Mouse (Mus musculus) neural tube, embryonic 10.5 days (tissue): ENCODE results near the gene Ikzf2.
A peak's percentile ranks its signal among the peaks of the same experiment; 100 is the strongest.

Experiments
- DNase-seq: peaks from one replicate; pipeline ENCODE4 v3.0.0-alpha.2; 2017; ENCODE audit warnings: low spot score; ENCODE audit errors: extremely low spot score

Gene Ikzf2

DNA sequence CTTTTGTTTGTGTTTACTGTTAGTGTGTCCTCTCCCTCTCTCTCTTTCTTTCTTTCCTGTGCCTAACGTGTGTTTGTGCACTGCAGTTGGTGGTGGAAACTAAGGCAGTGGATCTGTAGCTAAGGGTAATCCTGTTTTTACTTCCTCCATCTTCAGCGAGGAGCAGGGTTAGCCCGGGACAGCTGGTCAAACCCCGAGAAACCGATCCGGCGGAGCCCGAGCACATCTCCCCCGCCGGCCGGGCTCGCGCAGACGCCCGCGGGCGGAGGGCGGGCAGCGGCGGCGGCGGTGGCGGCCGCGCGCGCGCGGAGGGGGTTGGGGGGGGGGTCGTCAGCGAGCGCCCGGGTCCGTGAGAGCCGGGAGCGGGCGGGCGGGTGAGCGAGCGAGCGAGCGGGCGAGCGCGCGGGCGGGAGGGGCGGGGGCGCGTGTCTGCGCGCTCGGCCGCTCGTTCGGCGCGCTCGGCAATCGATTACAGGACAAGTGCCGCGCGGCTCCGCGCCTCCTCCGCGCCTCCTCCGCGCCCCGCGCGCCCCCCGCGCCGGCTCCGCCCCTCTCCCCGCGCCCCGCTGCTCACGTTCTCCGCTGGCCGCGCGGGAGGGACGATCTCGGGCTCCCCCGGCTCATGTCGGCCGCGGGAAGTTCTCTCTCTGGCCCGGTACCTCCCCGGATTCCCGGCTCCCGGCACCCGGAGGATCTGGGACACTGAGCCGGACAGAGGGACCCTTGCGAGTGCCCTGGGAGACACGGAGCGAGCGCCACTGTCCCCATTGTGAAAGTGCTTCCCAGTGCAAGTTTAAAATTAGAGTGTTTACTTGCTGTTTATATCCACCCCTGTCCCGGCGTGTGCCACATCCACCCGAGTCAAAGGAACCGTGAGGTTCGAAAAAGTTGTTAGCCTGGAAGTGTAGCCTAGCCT lies at the start of gene Ikzf2:
TSS of gene Ikzf2 (minus strand) at position 170 of the 916 bp plus-strand sequence.
- DNase-seq, result peak; percentile 86

DNA sequence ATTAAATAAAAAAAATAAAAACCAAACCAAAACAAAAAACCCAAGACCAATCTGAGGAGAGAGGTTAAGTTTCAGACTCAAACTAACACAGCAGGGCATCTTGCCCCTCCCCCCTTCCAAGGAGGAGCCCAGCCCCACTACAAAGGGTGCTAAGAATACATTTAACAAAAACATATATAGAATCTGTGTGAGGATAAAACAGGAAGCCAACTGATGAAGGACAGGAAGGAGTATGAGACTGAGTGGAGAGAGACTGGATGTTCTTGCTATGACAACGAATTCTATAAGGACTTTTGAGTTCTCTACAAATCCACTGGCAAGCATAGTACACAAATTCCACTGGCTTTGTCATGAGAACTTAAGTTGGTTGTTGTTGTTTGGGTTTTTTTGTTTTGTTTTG lies 42.7 kb upstream of the Ikzf2 start:
- DNase-seq, result no peak

DNA sequence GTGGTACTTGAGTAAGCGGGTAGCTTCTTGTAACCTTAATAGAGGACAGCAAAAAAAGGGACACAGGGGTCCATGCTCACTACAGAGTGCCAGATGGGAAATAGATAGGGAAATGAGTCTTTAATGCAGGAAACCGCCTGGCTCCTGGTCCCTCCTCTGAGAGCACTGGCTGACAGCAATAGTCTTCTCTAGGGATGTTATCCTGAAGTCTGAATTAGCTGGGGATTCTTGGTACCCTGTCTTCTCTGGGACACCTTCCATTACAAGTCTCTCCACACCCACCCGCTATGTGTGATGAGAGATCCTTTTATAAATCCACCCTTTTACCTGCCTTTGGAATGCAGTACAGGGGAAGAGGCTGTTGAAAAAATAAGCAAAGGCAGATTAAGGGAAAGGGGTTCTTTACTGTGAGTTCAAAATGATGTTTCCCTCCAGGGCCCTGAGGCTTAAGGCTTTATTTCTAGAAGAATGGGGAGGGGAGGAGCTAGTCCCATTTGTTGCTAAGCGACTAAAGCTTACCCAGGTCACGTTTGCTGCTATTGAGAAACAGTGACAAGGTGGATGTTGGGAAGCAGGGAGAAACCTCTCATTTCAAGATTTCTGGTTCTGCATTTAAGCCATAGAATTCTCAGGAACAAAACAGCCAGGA lies 42.1 kb upstream of the Ikzf2 start:
- DNase-seq, result no peak

DNA sequence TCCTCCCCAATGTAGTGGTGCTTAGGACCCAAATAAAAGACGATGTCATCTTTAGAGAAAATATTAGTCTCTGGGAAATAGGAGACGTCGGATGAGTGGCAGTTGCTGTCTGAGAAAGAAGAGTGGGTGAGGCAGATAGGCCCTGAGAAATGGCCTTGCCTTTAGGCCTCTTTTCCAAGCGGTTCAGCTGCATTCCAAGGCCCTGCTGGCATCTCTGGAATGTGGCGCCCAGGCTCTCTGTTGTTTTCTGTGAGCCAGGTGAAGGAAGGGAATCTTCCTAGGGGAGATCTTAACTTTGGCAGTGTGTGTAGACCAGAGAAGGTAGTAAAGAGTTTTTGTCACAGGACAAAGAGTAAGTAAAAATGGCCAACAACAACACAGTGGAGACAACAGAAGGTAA lies 40.9 kb upstream of the Ikzf2 start:
- DNase-seq, result no peak

DNA sequence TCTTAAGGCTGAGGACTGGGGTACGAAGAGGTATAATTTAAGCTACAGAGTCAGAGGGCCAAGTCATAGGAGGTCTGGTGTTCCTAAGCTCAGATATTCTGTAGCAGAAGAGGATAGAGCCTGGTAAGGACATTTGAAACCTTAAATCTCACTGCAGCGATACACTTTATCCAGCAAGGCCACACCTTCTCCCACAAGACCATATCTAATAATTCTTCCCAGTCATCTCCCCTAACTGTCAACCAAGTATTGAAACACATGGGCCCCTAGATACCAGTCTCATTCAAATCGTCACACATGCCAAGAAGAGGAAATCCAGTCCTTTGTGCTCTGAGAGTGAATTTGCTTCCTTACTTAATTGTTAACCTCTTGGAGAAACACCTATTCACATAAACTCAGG lies 30.1 kb upstream of the Ikzf2 start:
- DNase-seq, result no peak

DNA sequence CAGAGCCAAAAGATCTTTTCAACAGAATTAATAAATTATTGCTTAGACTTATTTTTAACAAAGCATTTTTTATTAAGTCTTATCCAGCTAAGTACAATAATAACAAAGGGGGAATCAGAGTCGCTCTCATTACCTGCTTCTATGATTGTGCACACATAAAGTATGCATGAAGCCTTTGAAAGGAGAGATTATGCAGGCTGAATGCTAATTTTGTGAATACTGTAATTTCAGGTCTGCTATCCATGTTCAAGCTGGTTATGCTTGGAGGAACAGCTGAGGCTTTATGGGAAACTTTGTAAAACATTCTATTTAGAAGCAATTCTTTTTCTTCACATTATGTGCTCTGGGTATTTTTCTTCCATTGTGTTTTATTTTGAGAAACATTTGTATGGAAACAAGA lies 21.5 kb upstream of the Ikzf2 start:
- no peak for DNase-seq

DNA sequence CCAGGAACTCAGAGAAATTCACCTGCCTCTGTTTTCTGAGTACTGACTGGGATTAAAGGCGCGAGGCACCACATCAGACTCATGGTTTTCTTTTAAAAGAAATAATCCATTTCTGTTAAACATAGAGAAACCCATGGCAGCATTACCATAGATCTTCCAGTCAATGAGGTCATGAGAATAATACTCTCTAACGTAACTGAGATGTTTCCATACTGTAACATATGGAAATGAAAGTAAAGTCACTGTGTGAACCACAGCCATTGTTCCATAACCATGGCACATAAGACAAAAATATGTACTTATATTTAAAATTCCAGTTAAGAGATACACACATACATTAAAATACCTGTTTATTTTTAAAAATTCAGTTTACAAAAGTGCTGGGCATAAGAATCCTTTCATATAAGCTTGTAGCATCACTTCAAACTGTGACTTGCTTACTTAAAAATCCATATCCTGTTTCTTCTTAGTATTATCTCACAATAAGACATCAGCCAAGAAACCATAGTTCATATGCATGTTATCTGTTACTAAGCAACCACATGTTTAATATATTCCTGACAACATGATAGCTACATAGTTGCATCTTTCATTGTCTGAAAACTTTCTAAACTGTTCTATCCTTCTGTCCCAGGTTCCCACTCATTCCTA lies 16.6 kb upstream of the Ikzf2 start:
- DNase-seq, result no peak

DNA sequence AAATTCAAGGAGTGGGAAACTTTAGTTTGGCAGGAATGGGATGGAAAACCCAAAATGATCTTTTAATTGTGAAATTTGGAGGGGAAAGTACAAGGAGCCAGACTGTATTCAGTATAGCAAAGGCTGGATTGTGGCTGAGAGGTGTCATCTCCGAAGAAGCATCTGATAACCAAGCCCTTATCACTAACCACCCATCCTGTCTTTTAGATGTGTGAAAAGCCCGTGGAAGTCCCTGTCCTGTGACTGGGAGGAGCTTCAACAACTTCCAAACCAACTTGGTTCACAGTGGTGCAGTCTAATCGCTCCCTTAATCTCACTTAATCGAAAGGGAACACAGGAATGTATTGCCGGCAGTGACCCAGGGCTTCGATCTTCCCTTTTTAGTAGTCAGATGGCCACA lies 4.9 kb upstream of the Ikzf2 start:
- no peak for DNase-seq

DNA sequence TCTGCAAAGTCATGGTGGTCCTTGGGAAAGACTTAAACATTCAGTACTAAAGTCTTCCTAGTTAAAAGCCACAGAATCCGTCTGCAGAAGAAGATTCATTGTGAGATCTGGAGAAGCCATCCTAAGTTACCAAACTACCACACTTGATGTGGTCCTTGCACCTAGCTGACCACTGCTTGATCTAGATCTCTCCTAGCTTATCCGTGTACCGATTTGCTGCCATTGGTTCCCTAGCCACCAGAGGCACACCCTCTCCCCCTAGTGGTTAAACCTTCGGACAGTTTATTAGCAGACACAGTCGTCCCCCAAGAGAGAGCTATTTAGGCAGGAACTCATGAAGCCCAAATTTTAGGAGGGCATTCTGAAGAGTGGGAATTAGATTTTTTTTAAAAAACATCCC lies 1.9 kb upstream of the Ikzf2 start:
- DNase-seq, result peak; percentile 52

DNA sequence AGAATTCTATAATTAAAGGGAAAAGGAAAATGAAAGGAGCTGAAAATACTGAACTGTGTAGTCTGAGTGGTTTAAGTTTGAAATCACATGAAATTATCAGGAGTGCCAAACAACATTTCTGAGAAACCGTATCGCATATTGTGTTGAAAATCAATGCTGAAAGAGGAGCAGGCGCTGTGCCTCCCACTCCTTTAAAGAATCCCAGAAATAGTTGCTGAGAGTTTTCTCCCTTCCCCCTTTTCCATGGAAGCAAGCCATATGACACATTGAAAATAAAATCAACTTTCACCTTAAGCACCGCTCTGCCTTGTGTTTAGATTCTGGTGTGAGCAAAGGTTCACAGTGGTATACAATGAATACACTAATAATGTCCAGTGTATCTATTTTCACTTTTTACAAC lies 1.1 kb upstream of the Ikzf2 start:
- no peak for DNase-seq

DNA sequence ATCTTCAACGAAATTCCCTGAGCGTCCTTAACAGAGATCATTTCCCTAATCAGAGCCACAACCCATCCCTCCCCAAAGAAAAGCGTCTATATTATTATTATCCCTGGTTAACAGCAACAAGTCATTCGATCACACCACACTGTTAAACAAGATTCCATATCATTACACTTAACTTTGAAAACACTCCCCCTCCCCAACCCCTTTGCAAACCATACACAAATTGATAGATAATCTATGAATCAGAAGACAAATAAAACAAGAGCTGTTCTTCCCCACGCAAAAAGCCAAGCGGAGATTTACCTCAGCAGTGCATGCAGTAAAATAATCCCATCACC lies 337 bp downstream of the Ikzf2 start:
- DNase-seq, result no peak

DNA sequence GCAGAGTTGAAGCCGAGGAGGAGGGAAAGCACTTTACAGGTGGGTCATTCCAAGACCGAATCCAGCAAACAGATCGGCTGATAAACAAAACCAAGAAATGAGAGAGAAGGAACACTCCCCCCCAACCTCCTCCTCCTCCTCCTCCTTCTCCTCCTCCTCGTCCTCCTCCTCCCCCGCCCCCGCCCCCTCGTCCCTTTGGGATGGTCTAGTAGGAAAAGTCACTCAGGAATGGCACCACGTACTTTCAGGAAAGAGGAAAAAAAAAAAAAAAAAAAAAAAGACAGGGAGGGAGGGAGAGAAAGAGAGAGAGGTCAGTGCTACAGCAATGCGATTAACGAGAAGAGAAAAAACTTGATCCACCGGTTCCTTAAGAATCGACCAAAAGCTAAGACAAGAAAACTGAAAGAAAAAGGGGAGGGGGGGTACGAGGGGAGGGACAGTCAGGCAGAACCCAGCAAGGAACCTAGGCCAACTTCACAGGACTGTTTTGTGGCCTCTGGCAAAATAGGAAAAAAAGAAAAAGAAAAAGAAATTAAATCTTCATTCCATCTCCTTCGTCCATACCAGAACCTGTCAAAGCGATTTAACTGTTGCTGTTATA lies 1.1 kb downstream of the Ikzf2 start:
- DNase-seq, result no peak

DNA sequence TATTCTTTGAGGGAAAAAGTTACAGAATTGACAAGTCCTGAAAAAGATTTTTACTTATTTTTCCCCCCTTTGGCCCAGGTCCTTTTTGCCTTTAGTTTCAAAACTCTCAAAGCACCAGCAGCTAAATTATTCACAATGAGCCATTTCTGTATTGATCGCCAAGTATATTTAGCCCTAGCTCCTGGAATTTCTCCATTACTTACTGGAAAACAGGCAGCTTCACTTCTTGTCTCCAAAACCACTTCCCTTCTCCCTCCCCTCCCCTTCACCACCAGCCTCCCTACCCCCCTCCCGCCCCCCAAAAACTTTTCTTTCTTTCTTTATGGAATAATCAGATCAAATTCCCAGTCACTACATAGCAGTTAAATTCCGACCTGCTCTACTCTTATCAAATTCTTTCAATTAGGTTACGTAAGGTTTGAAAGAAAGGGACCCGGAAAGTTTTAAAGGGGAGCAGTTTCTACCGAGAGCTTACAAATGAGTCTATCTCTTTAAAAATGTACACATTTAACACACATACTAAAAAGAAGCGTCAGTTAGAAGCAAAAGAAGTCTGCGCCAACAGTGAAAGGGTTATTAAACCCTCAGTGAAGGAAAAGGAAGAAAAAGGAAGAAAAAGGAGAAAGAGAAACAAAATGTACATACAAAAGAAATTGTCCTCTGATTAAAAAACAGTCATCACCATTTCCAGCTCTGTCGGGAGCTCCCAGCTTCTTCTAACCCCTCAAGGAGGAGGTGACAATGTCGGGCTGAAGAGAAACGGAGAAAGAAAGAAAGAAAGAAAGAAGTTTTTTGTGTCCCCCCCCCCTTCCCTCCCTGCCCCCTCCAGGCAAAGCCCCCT lies 1.8 kb downstream of the Ikzf2 start:
- DNase-seq, result peak; percentile 38

DNA sequence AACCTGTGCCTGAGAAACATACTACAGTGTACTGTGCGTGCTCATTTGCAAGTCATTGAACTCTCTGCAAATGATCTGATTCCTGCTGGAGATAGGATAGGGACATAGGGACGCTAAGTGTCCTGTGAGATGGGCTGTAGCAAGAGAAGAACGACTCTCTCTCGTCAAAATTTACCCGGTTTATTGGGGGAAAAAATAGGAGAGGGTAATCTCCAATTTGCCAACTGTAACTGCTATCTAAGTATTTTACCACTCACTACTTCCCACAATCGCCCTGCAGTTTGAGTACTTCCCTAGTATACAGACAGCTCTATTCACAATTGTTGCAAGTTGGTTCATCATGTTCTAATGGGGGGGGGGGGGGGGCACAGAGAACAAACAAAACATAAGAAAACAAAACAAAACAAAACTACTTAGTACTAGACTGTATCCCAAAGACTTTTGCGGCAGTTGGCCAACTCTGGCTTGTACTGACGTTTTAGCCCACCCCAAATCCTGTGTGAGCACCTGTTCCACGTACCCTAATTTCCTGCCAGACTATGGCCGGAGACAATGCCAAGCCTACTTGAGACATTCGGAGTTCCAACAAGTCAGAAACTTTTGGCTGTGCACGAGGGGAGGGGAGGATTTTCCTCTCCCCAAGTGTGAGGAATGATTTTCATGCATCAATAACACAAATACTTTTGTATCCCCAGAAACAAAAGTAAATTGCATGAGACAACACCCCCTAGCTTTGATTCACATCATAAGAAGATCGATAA lies 2.6 kb downstream of the Ikzf2 start:
- DNase-seq, result no peak

DNA sequence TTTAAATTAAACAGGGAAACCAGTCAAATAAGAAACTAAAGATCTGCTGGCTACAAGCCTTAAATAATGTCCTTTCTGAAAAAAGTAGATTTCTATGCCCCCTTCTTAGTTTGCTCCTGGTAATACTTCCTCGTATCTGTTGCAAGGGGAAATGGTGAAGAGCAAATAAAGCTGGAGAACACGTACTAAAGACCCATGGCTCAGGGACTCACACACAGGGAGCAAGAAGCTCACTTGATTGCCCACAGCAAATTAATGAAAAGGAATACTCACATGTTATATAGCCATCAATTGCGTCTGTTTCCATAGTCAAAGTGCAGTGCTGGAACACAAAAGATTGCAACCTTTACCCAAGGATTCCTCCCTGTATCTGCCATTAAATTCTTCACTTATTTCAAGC lies 3.2 kb downstream of the Ikzf2 start:
- DNase-seq, result no peak

DNA sequence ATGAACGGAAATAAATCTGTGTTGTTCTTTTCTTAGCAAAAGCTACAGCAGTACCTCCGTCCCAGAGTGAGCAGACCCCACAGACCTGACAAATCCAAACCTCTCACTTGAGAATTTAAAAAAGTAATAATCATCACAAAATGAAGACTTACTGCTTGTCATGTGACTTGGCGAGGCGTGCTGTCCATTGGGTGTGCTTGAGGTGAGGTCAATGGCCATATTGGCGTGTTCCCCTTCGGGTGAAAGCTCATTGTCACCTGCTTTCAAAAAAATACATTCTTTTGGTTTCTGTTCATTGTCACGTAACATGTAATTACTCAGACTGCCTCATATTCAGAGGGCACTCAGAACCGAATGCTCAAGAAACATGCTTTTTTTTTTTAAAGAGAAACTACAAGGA lies 4.0 kb downstream of the Ikzf2 start:
- DNase-seq, result no peak

DNA sequence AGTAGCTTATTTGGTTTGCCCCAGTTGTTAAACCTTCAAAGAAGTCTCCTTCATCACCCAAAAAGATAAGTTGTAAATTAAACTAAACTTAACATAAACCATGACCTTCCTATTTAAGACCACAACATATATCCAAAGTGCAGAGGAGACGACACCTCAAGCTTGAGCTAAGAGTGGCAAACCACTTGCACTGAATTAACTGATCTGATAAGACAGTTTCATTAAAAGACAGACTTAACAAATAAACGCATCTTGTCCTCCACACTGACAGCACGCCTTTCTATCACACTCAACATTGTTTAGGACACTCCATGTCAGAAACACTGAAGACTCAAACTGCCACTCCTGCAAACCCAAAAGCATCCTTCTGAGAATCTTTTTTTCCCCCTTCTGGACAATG lies 4.8 kb downstream of the Ikzf2 start:
- DNase-seq, result no peak

DNA sequence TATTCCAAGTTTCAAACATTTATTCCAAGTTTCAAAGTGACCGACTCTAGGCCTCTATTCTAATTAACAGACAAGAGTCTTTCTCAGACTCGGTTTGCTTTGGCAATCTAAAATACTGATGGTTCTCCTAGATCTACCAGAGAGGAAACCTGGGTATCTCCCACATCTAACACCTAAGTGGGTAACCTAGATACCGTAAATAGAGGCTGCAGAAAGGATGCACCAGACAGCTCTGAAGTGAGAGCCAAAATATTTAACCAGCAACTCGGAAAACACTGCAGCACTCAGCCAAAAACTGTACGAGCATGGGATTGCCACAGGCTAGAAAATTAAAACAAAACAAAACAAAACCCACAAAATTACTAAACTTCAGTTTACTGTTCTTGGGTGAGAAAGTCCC lies 6.0 kb downstream of the Ikzf2 start:
- DNase-seq, result no peak

DNA sequence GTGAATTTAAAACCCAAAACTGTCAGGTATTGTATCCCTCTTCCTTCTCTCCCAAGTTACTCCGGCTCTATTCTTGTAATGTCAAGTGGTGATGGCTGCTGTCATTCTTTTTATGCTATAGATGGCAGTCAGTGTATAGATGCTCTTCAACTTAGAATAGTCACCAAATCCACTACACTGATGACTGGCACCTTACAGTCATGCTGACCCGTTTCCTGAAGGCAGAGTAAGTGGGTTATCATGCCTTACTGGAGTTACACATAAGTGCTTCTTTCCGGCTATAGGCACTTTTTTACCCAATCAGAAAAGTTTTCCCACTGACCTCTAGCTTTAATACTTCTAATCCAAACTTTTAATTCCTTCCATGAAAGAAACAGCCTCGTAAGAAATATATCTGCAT lies 6.5 kb downstream of the Ikzf2 start:
- DNase-seq, result no peak

DNA sequence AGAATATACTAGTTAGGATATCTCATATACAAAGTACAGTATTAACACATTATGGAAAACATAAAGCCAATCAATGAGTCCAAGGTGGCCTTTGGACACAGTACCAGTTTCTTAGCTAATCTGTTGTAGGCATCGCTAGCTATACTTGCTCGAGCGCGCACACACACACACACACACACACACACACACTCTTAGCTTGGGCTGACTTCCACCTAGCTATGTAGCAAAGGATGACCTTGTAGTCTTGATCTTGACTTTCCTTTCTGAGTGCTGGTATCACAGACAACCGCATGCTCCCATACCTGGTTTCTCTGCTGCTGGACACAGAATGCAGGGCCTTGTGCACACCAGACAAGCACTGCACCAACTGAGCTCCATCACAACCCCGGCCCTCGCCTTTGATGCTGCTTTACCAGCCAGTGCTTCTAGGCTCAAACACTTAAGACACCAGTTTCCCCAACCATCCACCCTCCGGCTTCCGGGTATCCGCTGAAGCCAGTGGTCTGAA lies 17.1 kb downstream of the Ikzf2 start:
- no peak for DNase-seq
